In genomic region chr2:119189029-119189710, GRCm38 (mm10) we compare ENCODE assay signal across 8 mouse cellular contexts. TPM values are rescaled to one million over a fixed set of nuclear protein-coding genes. Genes with fewer than 3 reads are reported as not detected.
DNase-seq lines count a peak whose midpoint lies in the region; ATAC-seq lines count a peak whose summit lies in the region.

No protein-coding gene starts in this region.

- H3K4me1 ChIP-seq in forebrain, embryonic 11.5 days (replicated peaks; ENCODE audit: control insufficient read depth, insufficient read depth, low read length): no peaks in the 10 kb centered on the region
- peaks cover 8% of the 10 kb centered on the region for H3K4me1 ChIP-seq in heart, embryonic 16.5 days (ENCODE audit: control insufficient read depth, insufficient read depth, low read length)
- peaks cover 4% of the 10 kb centered on the region for H3K4me1 ChIP-seq in liver, embryonic 16.5 days (ENCODE audit: control insufficient read depth, low read depth, low read length)
- H3K4me1 ChIP-seq in neural tube, embryonic 13.5 days (replicated peaks): peaks cover 8% of the 10 kb centered on the region; the same call in 1 of the 2 replicates

- ATAC-seq in forebrain, embryonic 11.5 days (replicated peaks; ENCODE audit: low FRiP score): peak; percentile 73
- peak; percentile 81 for ATAC-seq in heart, embryonic 16.5 days (replicated peaks; ENCODE audit: extremely low read depth, insufficient read depth, low FRiP score)
- peak; percentile 88 for ATAC-seq in liver, embryonic 16.5 days (ENCODE audit: low read depth)
- ATAC-seq in neural tube, embryonic 13.5 days (ENCODE audit: low read depth): peak; percentile 90

- no peaks in the 10 kb centered on the region; the same call in 1 of the 2 replicates for H3K36me3 ChIP-seq in forebrain, embryonic 11.5 days (ENCODE audit: control insufficient read depth, insufficient read depth, low read length)
- no peaks in the 10 kb centered on the region for H3K36me3 ChIP-seq in heart, embryonic 16.5 days (ENCODE audit: control insufficient read depth, insufficient read depth)
- no peaks in the 10 kb centered on the region for H3K36me3 ChIP-seq in liver, embryonic 16.5 days (ENCODE audit: control insufficient read depth, insufficient read depth)
- peaks cover 16% of the 10 kb centered on the region for H3K36me3 ChIP-seq in neural tube, embryonic 13.5 days

- peak overlapping the region; percentile 16; the same call in 1 of the 2 replicates for H3K9ac ChIP-seq in forebrain, embryonic 11.5 days (ENCODE audit: low read length)
- H3K9ac ChIP-seq in heart, embryonic 16.5 days (ENCODE audit: low read length): no peak overlapping the region
- peak overlapping the region; percentile 49; the same call in 1 of the 2 replicates for H3K9ac ChIP-seq in liver, embryonic 16.5 days (ENCODE audit: low read depth, low read length)
- H3K9ac ChIP-seq in neural tube, embryonic 13.5 days: 0 out of 2 replicates have a peak overlapping the region, but pooled peaks have one; percentile 36

- no peaks in the 10 kb centered on the region for H3K9me3 ChIP-seq in forebrain, embryonic 11.5 days (ENCODE audit: control insufficient read depth, low read length)
- no peaks in the 10 kb centered on the region for H3K9me3 ChIP-seq in heart, embryonic 16.5 days (replicated peaks; ENCODE audit: control insufficient read depth, low read length)
- H3K9me3 ChIP-seq in liver, embryonic 16.5 days (replicated peaks; ENCODE audit: control insufficient read depth, low read length): no peaks in the 10 kb centered on the region
- H3K9me3 ChIP-seq in neural tube, embryonic 13.5 days: no peaks in the 10 kb centered on the region

- no peak overlapping the region for H3K27ac ChIP-seq in forebrain, embryonic 11.5 days (ENCODE audit: low read depth, low read length)
- H3K27ac ChIP-seq in heart, embryonic 16.5 days (ENCODE audit: low read length): no peak overlapping the region
- peak overlapping the region; percentile 48; the same call in 1 of the 2 replicates for H3K27ac ChIP-seq in liver, embryonic 16.5 days (ENCODE audit: low read length)
- no peak overlapping the region for H3K27ac ChIP-seq in neural tube, embryonic 13.5 days (replicated peaks)

- peak overlapping the region; percentile 24 for H3K4me3 ChIP-seq in forebrain, embryonic 11.5 days (ENCODE audit: low read depth, low read length)
- peak overlapping the region; percentile 46 for H3K4me3 ChIP-seq in heart, embryonic 16.5 days (ENCODE audit: low read length)
- peak overlapping the region; percentile 56 for H3K4me3 ChIP-seq in liver, embryonic 16.5 days (ENCODE audit: low read depth, low read length)
- peak overlapping the region; percentile 29 for H3K4me3 ChIP-seq in neural tube, embryonic 13.5 days

- peak; percentile 90 for DNase-seq in CD4-positive, CD25-positive, alpha-beta regulatory T cell, adult 2 months (ENCODE audit: low read depth, low spot score)
- peak; percentile 71 for DNase-seq in c-Kit-positive CD71-negative TER-119-negative erythroid progenitor cells, embryonic 14.5 days (ENCODE audit: low read depth)
- peak; percentile 92 for DNase-seq in forebrain, embryonic 11.5 days (ENCODE audit: low spot score)
- DNase-seq in kidney, postnatal 36 days: peak; percentile 78 to 94
- DNase-seq in telencephalon, adult 2 months (ENCODE audit: low read depth, low spot score): peak; percentile 52

- WGBS in forebrain, embryonic 11.5 days: 5% methylated on average over 15 of the region's 15 CpGs
- WGBS in heart, embryonic 16.5 days: 5% methylated on average over 15 of the region's 15 CpGs
- WGBS in liver, embryonic 16.5 days (ENCODE audit: insufficient replicate concordance): 4% methylated on average over 15 of the region's 15 CpGs
- 11% methylated on average over 15 of the region's 15 CpGs for WGBS in neural tube, embryonic 13.5 days

- H3K27me3 ChIP-seq in forebrain, embryonic 11.5 days (ENCODE audit: control insufficient read depth, insufficient read depth, low read length): no peaks in the 10 kb centered on the region
- H3K27me3 ChIP-seq in heart, embryonic 16.5 days (ENCODE audit: control insufficient read depth, insufficient read depth, low read length): no peaks in the 10 kb centered on the region
- no peaks in the 10 kb centered on the region for H3K27me3 ChIP-seq in liver, embryonic 16.5 days (ENCODE audit: control insufficient read depth, insufficient read depth, low read depth, low read length)
- no peaks in the 10 kb centered on the region for H3K27me3 ChIP-seq in neural tube, embryonic 13.5 days

- H3K4me2 ChIP-seq in forebrain, embryonic 11.5 days (ENCODE audit: low read depth, low read length, severe bottlenecking): peak overlapping the region; percentile 54
- H3K4me2 ChIP-seq in heart, embryonic 16.5 days (ENCODE audit: low read depth, low read length): peak overlapping the region; percentile 79
- H3K4me2 ChIP-seq in liver, embryonic 16.5 days (ENCODE audit: low read depth, low read length): peak overlapping the region; percentile 93
- peak overlapping the region; percentile 60 for H3K4me2 ChIP-seq in neural tube, embryonic 13.5 days

RNA-seq across cellular contexts. Expression of gene Gm14137, which starts 14.9 kb away (rescaled TPM):
- polyA plus RNA-seq in forebrain, embryonic 11.5 days (2014; fragmentation: Nextera tagmentation; extraction: Ambion mirVana): 0.28 and 0.29 TPM in 2 replicates
- 0.35 and 0.46 TPM in 2 replicates for polyA plus RNA-seq in heart, embryonic 16.5 days (2015; fragmentation: Nextera tagmentation; extraction: Ambion mirVana)
- polyA plus RNA-seq in liver, embryonic 16.5 days (2015; fragmentation: Nextera tagmentation; extraction: Ambion mirVana): 0.14 and 0.18 TPM in 2 replicates
- polyA plus RNA-seq in neural tube, embryonic 13.5 days (2015; fragmentation: Nextera tagmentation; extraction: Ambion mirVana): 0.50 and 0.66 TPM in 2 replicates

RNA-seq across cellular contexts. Expression of gene Zfyve19, which starts 19.2 kb away (rescaled TPM):
- 41.7 and 53.2 TPM in 2 replicates for polyA plus RNA-seq in forebrain, embryonic 11.5 days (2014; fragmentation: Nextera tagmentation; extraction: Ambion mirVana)
- 36.8 and 37.9 TPM in 2 replicates for polyA plus RNA-seq in heart, embryonic 16.5 days (2015; fragmentation: Nextera tagmentation; extraction: Ambion mirVana)
- polyA plus RNA-seq in liver, embryonic 16.5 days (2015; fragmentation: Nextera tagmentation; extraction: Ambion mirVana): 17.1 and 20.4 TPM in 2 replicates
- polyA plus RNA-seq in neural tube, embryonic 13.5 days (2015; fragmentation: Nextera tagmentation; extraction: Ambion mirVana): 54.8 and 58.9 TPM in 2 replicates

RNA-seq across cellular contexts. Expression of gene Dnajc17, which starts 19.4 kb away (rescaled TPM):
- polyA plus RNA-seq in forebrain, embryonic 11.5 days (2014; fragmentation: Nextera tagmentation; extraction: Ambion mirVana): 26.6 and 27.1 TPM in 2 replicates
- 10.5 and 11.2 TPM in 2 replicates for polyA plus RNA-seq in heart, embryonic 16.5 days (2015; fragmentation: Nextera tagmentation; extraction: Ambion mirVana)
- polyA plus RNA-seq in liver, embryonic 16.5 days (2015; fragmentation: Nextera tagmentation; extraction: Ambion mirVana): 5.9 and 6.6 TPM in 2 replicates
- polyA plus RNA-seq in neural tube, embryonic 13.5 days (2015; fragmentation: Nextera tagmentation; extraction: Ambion mirVana): 20.4 and 24.4 TPM in 2 replicates

RNA-seq across cellular contexts. Expression of gene Gchfr, which starts 21.6 kb away (rescaled TPM):
- polyA plus RNA-seq in forebrain, embryonic 11.5 days (2014; fragmentation: Nextera tagmentation; extraction: Ambion mirVana): 2.7 and 4.1 TPM in 2 replicates
- 5.5 and 6.9 TPM in 2 replicates for polyA plus RNA-seq in heart, embryonic 16.5 days (2015; fragmentation: Nextera tagmentation; extraction: Ambion mirVana)
- polyA plus RNA-seq in liver, embryonic 16.5 days (2015; fragmentation: Nextera tagmentation; extraction: Ambion mirVana): 97.7 and 115 TPM in 2 replicates
- 1.2 and 2.3 TPM in 2 replicates for polyA plus RNA-seq in neural tube, embryonic 13.5 days (2015; fragmentation: Nextera tagmentation; extraction: Ambion mirVana)

RNA-seq across cellular contexts. Expression of gene Rmdn3, which starts 32.3 kb away (rescaled TPM):
- polyA plus RNA-seq in forebrain, embryonic 11.5 days (2014; fragmentation: Nextera tagmentation; extraction: Ambion mirVana): 52.2 and 53.6 TPM in 2 replicates
- polyA plus RNA-seq in heart, embryonic 16.5 days (2015; fragmentation: Nextera tagmentation; extraction: Ambion mirVana): 27.0 and 28.4 TPM in 2 replicates
- 44.1 and 45.6 TPM in 2 replicates for polyA plus RNA-seq in liver, embryonic 16.5 days (2015; fragmentation: Nextera tagmentation; extraction: Ambion mirVana)
- 42.3 and 43.9 TPM in 2 replicates for polyA plus RNA-seq in neural tube, embryonic 13.5 days (2015; fragmentation: Nextera tagmentation; extraction: Ambion mirVana)
